Mouse (Mus musculus) stomach, embryonic 16.5 days (tissue): ENCODE data around the gene Ankrd52. TPM values are rescaled to one million over a fixed set of nuclear protein-coding genes. Genes with fewer than 3 reads are reported as not detected.

Experiments used
- ATAC-seq: fragments of 200-750 bp; cut with Nextera tagmentation; 2 replicates; pipeline ENCODE4 v1.8.0; 2017; ENCODE audit warnings: moderate number of reproducible peaks, moderate TSS enrichment; ENCODE audit not compliant: insufficient read depth, low FRiP score
- H3K27ac ChIP-seq: fragments of 300-500 bp; sonication (generic); 2 replicates; pipeline ENCODE4 v1.5.1; 2014; ENCODE audit warnings: low read length
- H3K27me3 ChIP-seq: fragments of 300-500 bp; sonication (generic); 2 replicates; pipeline ENCODE4 v1.6.1; 2014; ENCODE audit warnings: low read length, control low read depth, mixed read lengths; ENCODE audit not compliant: control insufficient read depth, insufficient read depth
- H3K36me3 ChIP-seq: fragments of 300-500 bp; sonication (generic); 2 replicates; pipeline ENCODE4 v1.6.1; 2014; ENCODE audit warnings: low read length; ENCODE audit not compliant: control insufficient read depth, insufficient read depth
- H3K4me1 ChIP-seq: fragments of 300-500 bp; sonication (generic); 2 replicates; pipeline ENCODE4 v1.6.1; 2014; ENCODE audit warnings: low read length, control low read depth, mixed read lengths; ENCODE audit not compliant: control insufficient read depth, insufficient read depth
- H3K4me2 ChIP-seq: fragments of 300-500 bp; sonication (generic); 2 replicates; pipeline ENCODE4 v1.6.1; 2014; ENCODE audit warnings: low read depth, low read length, mixed read lengths
- H3K4me3 ChIP-seq: fragments of 300-500 bp; sonication (generic); replicated peaks from 2 replicates; pipeline ENCODE4 v1.5.1; 2014; ENCODE audit warnings: mild to moderate bottlenecking, low read length
- H3K9ac ChIP-seq: fragments of 300-500 bp; sonication (generic); 2 replicates; pipeline ENCODE4 v1.6.1; 2014; ENCODE audit warnings: low read length
- H3K9me3 ChIP-seq: fragments of 300-500 bp; sonication (generic); replicated peaks from 2 replicates; pipeline ENCODE4 v1.6.1; 2016; ENCODE audit warnings: low read length, control low read depth; ENCODE audit not compliant: control insufficient read depth
- WGBS: fragments of 180-500 bp; shearing (Covaris S2); extraction: QIAGEN DNeasy Blood & Tissue Kit; methylation state at CpG from one replicate; pipeline ENCODE4 v1.1.7; 2014; 5-methylcytosine and 5-hydroxymethylcytosine counted together
- polyA plus RNA-seq: library from polyadenylated mRNA; unstranded; fragments of >200 nt; fragmentation: Nextera tagmentation; extraction: Ambion mirVana; gene quantifications from 2 replicates; pipeline ENCODE4 v1.2.1, GENCODE M21; 2015

The Ankrd52 gene
- polyA plus RNA-seq, 1 experiment from 2014 or later = 10.0 TPM

DNA sequence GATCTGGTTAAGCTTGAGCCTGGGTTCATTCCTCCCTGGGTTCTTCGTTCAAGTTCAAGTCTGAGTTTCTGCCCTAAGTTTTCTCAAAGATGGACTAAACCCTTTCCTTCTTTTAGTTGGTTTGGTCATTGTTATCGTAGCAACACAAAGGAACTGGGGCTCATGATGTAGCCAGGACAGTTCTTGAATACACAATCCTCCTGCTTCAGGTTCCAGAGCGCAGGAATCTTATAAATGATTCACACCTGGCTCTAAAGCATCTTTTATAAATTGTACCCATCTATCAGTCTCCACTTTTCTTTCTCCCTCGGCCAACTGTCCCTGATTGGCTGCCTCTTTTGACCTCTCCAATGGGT lies 838 bp upstream of the Ankrd52 start:
- H3K27ac ChIP-seq = peak overlapping the region; percentile 88
- no peak for ATAC-seq
- WGBS = 42% methylated on average over 4 of the region's 4 CpGs

GRCm38 (mm10) chr10:128377222-128377939 lies 466 bp downstream of the Ankrd52 start:
- WGBS = 0% methylated on average over 31 of the region's 47 CpGs
- H3K36me3 ChIP-seq = peaks cover 16% of the 10 kb centered on the region
- H3K4me2 ChIP-seq = peak overlapping the region; percentile 90
- ATAC-seq = peak; percentile 69
- peaks cover 16% of the 10 kb centered on the region for H3K4me1 ChIP-seq
- peak overlapping the region; percentile 90 for H3K4me3 ChIP-seq
- H3K27me3 ChIP-seq = no peaks in the 10 kb centered on the region
- H3K27ac ChIP-seq = peak overlapping the region; percentile 88
- peak overlapping the region; percentile 95 for H3K9ac ChIP-seq
- no peaks in the 10 kb centered on the region for H3K9me3 ChIP-seq

More for the DNA sequence above, 838 bp upstream of the Ankrd52 start:
- Histone ChIP-seq H3K9ac (peak overlapping the region; percentile 95; the same call in 1 of the 2 replicates), H3K27me3 (no peaks in the 10 kb centered on the region), H3K36me3 (peaks cover 14% of the 10 kb centered on the region), H3K4me3 (peak overlapping the region; percentile 90), H3K4me1 (peaks cover 16% of the 10 kb centered on the region), H3K9me3 (no peaks in the 10 kb centered on the region), H3K4me2 (peak overlapping the region; percentile 63)

DNA sequence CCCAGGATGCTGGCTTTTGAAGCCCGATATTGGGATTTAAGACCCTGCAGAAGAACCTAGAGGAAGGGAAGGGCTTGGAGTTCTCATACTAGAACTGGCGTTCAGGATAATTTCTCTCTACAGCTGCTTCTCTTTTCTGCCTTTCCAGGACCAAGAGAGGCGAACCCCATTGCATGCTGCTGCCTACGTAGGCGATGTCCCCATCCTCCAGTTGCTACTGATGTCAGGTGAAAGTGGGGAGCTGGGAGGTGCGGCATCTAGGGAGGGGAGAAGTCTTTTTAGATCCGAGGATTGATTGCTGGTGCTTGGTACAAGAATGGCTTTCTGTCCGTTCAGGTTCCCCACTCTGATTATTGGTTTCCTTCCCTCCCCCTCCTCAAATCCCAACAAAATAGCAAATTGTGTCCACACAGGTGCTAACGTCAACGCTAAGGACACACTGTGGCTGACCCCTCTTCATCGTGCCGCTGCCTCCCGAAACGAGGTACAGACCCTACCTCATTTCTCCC lies 1.1 kb downstream of the Ankrd52 start:
- no peaks in the 10 kb centered on the region for H3K9me3 ChIP-seq
- peak overlapping the region; percentile 88 for H3K27ac ChIP-seq
- peaks cover 16% of the 10 kb centered on the region for H3K4me1 ChIP-seq
- H3K27me3 ChIP-seq = no peaks in the 10 kb centered on the region
- WGBS = 49% methylated on average over 14 of the region's 14 CpGs
- peak overlapping the region; percentile 90 for H3K4me2 ChIP-seq
- peak overlapping the region; percentile 90 for H3K4me3 ChIP-seq
- peaks cover 22% of the 10 kb centered on the region for H3K36me3 ChIP-seq
- H3K9ac ChIP-seq = peak overlapping the region; percentile 95
- no peak for ATAC-seq

DNA sequence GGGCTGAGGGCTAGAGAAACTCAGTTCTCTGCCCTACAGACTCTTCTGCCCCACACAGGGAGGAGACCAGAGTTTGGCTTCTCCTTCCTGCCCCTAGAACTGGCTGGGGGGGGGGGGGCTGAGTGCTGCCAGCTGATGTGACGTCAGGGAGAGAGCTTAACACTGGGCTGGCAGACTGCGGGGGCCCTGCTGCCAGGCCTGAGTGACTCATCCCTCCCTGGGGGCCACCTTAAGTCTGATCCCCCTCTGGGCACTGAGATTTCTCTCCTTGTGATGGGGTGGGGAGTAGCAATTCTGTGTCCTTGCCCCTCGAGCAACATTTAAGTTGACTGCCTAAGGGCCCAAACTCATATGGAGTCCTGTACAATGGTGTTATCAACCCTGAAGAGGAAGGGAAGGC lies 1.5 kb downstream of the Ankrd52 start:
- peak overlapping the region; percentile 95 for H3K9ac ChIP-seq

GRCm38 (mm10) chr10:128379260-128379659 lies 2.3 kb downstream of the Ankrd52 start:
- H3K4me1 ChIP-seq = peaks cover 16% of the 10 kb centered on the region
- WGBS = 95% methylated on average over 7 of the region's 7 CpGs
- H3K9ac ChIP-seq = peak overlapping the region; percentile 23; the same call in 1 of the 2 replicates
- H3K9me3 ChIP-seq = no peaks in the 10 kb centered on the region
- H3K4me3 ChIP-seq = no peak overlapping the region
- H3K27me3 ChIP-seq = no peaks in the 10 kb centered on the region
- peaks cover 34% of the 10 kb centered on the region for H3K36me3 ChIP-seq
- ATAC-seq = no peak
- no peak overlapping the region for H3K4me2 ChIP-seq
- no peak overlapping the region for H3K27ac ChIP-seq

More for the DNA sequence above, 1.5 kb downstream of the Ankrd52 start:
- Histone ChIP-seq H3K9me3 (no peaks in the 10 kb centered on the region), H3K4me2 (peak overlapping the region; percentile 90), H3K4me3 (peak overlapping the region; percentile 90), H3K27me3 (no peaks in the 10 kb centered on the region), H3K27ac (no peak overlapping the region), H3K4me1 (peaks cover 16% of the 10 kb centered on the region), H3K36me3 (peaks cover 26% of the 10 kb centered on the region)
- WGBS = 55% methylated on average over 3 of the region's 3 CpGs
- ATAC-seq = no peak

DNA sequence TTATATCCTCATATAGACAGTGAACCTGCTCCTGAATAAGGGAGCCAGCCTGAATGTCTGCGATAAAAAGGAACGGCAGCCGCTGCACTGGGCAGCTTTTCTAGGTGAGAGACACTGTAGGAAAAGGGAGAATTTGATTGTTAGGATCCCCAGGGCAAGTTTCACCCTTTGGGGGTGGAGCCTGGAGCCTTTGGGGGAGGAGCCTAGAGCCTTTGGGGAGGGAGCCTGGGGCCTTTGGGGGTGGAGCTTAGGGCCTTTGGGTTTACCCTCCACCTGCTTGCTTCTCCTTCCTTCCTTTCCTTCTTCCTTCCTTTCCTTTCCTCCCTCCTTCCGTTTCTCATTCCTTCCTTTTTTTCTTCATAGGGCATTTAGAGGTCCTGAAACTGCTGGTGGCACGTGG lies 3.6 kb downstream of the Ankrd52 start:
- Histone ChIP-seq H3K4me3 (no peak overlapping the region), H3K9ac (no peak overlapping the region), H3K36me3 (peaks cover 38% of the 10 kb centered on the region), H3K9me3 (no peaks in the 10 kb centered on the region), H3K27ac (no peak overlapping the region), H3K27me3 (no peaks in the 10 kb centered on the region), H3K4me1 (peaks cover 16% of the 10 kb centered on the region), H3K4me2 (no peak overlapping the region)
- 88% methylated on average over 5 of the region's 5 CpGs for WGBS
- ATAC-seq = no peak

DNA sequence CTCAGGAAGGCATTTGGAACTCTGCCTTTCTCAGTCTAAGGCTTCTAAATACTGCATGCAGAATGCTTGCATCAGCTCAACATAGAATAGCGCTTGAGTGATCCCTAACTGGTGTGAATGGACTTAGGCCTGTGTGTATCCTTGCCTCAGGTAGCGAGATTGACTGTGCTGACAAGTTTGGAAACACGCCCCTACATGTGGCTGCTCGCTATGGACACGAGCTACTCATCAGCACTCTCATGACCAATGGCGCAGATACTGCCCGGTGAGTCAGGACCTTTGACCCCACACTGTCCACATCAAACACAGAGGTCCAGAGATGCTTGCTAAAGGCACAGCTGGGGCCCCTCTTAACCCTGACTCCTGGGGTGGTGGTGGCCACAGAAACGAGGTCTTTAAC lies 5.6 kb downstream of the Ankrd52 start:
- no peaks in the 10 kb centered on the region for H3K9me3 ChIP-seq
- H3K27me3 ChIP-seq = no peaks in the 10 kb centered on the region
- H3K4me3 ChIP-seq = no peak overlapping the region
- H3K9ac ChIP-seq = no peak overlapping the region
- ATAC-seq = no peak
- no peak overlapping the region for H3K4me2 ChIP-seq
- H3K4me1 ChIP-seq = peaks cover 13% of the 10 kb centered on the region
- WGBS = 77% methylated on average over 8 of the region's 8 CpGs
- H3K36me3 ChIP-seq = peaks cover 56% of the 10 kb centered on the region
- H3K27ac ChIP-seq = no peak overlapping the region

DNA sequence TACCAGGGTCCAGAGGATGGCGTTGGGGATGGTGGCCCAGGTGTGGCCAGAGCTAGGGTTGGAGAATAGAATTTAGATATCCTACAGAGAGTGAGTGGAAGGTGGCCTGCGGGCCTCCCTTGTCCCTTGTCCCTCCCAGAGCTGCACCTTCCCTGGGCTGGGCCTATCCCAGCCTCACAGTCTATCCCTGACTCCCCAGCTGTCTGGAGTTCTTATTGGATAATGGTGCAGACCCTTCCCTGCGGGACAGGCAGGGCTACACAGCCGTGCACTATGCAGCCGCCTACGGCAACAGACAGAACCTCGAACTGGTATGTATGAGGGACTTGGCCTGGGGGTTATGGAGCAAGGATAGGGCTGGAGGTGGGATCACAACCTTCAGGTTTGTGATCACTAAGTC lies 9.0 kb downstream of the Ankrd52 start:
- Histone ChIP-seq H3K36me3 (peaks cover 68% of the 10 kb centered on the region), H3K4me3 (no peak overlapping the region), H3K4me1 (no peaks in the 10 kb centered on the region), H3K4me2 (no peak overlapping the region), H3K27ac (no peak overlapping the region), H3K9ac (no peak overlapping the region), H3K9me3 (no peaks in the 10 kb centered on the region), H3K27me3 (no peaks in the 10 kb centered on the region)
- ATAC-seq = no peak
- WGBS = 85% methylated on average over 7 of the region's 7 CpGs

GRCm38 (mm10) chr10:128388941-128389340 lies 12.0 kb downstream of the Ankrd52 start:
- H3K4me2 ChIP-seq = no peak overlapping the region
- ATAC-seq = no peak

More at GRCm38 (mm10) chr10:128388941-128389340, 12.0 kb downstream of the Ankrd52 start:
- no peak overlapping the region for H3K4me3 ChIP-seq
- H3K36me3 ChIP-seq = peaks cover 53% of the 10 kb centered on the region
- no peaks in the 10 kb centered on the region for H3K4me1 ChIP-seq
- no peak overlapping the region for H3K27ac ChIP-seq
- no peaks in the 10 kb centered on the region for H3K27me3 ChIP-seq
- no peak overlapping the region for H3K9ac ChIP-seq
- 91% methylated on average over 14 of the region's 14 CpGs for WGBS
- no peaks in the 10 kb centered on the region for H3K9me3 ChIP-seq
